In the genomic region with DNA sequence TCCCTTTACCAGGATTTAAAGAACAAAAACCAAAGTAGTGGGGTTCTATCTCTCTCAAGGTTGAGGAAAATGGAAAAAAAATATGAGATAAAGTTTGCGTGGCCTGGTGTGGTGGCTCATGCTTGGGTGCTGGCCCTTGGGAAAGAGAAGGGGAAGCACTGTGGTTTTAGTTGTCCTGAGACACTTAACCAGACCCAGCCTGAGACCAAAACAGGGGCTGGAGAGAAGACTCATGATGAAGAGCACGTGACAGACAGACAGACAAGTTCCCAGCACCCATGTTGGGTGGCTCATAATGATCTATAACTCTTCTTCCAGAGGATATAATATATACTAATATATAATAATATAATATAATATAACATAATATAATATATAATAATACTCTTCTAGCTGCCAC, we compare ENCODE assay signal across 34 mouse cellular contexts. TPM values are rescaled to one million over a fixed set of nuclear protein-coding genes. Genes with fewer than 3 reads are reported as not detected.
"Had no signal": no experiment of that assay in that cellular context is flagged by ENCODE, and none has a peak within 500 bp of the region (broad histone marks: within the 10 kb centered on the region; RNA-seq: fewer than 3 reads in every experiment).

No protein-coding gene starts in this region.

- H3K9me3 ChIP-seq: limb, embryonic 15.5 days; liver, embryonic 12.5 days; liver, embryonic 15.5 days; lung, embryonic 15.5 days; midbrain, embryonic 13.5 days; midbrain, embryonic 15.5 days had no signal

- H3K4me1 ChIP-seq: limb, embryonic 10.5 days; limb, embryonic 12.5 days; limb, embryonic 13.5 days; limb, embryonic 15.5 days; liver, embryonic 12.5 days; liver, embryonic 13.5 days; liver, embryonic 15.5 days; lung, embryonic 15.5 days; megakaryocyte, embryonic 14.5 days; midbrain, embryonic 13.5 days; midbrain, embryonic 15.5 days had no signal

- DNase-seq: left cerebral cortex, postnatal 4 days; liver; liver, embryonic 13.5 days; liver, postnatal 0 days; lung, adult 18-20 months; lung, adult 2 months; lung, embryonic 14.5 days; lung, postnatal 10 days; lung, postnatal 14 days; lung, postnatal 36 days; lung, postnatal 4 days; midbrain, embryonic 14.5 days had no signal

- H3K36me3 ChIP-seq: limb, embryonic 10.5 days; limb, embryonic 12.5 days; limb, embryonic 13.5 days; limb, embryonic 15.5 days; liver, embryonic 12.5 days; liver, embryonic 13.5 days; liver, embryonic 15.5 days; lung, embryonic 15.5 days; midbrain, embryonic 10.5 days; midbrain, embryonic 12.5 days; midbrain, embryonic 13.5 days; midbrain, embryonic 15.5 days had no signal

- H3K27me3 ChIP-seq: limb, embryonic 12.5 days; limb, embryonic 13.5 days; limb, embryonic 15.5 days; liver, embryonic 12.5 days; liver, embryonic 13.5 days; liver, embryonic 15.5 days; lung, embryonic 15.5 days; megakaryocyte, embryonic 14.5 days; midbrain, embryonic 12.5 days; midbrain, embryonic 13.5 days; midbrain, embryonic 15.5 days had no signal

- H3K27ac ChIP-seq: limb, embryonic 10.5 days; limb, embryonic 12.5 days; limb, embryonic 13.5 days; limb, embryonic 15.5 days; liver, embryonic 12.5 days; liver, embryonic 13.5 days; liver, embryonic 14.5 days; liver, embryonic 15.5 days; lung, embryonic 15.5 days; macrophage; midbrain, embryonic 10.5 days; midbrain, embryonic 12.5 days; midbrain, embryonic 13.5 days; midbrain, embryonic 15.5 days had no signal

- H3K9ac ChIP-seq: limb, embryonic 12.5 days; limb, embryonic 13.5 days; limb, embryonic 15.5 days; liver, embryonic 12.5 days; liver, embryonic 13.5 days; liver, embryonic 14.5 days; liver, embryonic 15.5 days; liver, postnatal 0 days; lung, embryonic 14.5 days; lung, embryonic 15.5 days; midbrain, embryonic 12.5 days; midbrain, embryonic 13.5 days; midbrain, embryonic 15.5 days had no signal

- H3K4me3 ChIP-seq: limb, embryonic 10.5 days; limb, embryonic 12.5 days; limb, embryonic 13.5 days; limb, embryonic 15.5 days; liver, embryonic 12.5 days; liver, embryonic 13.5 days; liver, embryonic 15.5 days; lung, embryonic 15.5 days; megakaryocyte, embryonic 14.5 days; midbrain, embryonic 10.5 days; midbrain, embryonic 12.5 days; midbrain, embryonic 13.5 days; midbrain, embryonic 15.5 days; myocyte had no signal

- H3K4me2 ChIP-seq: limb, embryonic 12.5 days; limb, embryonic 13.5 days; limb, embryonic 15.5 days; liver, embryonic 11.5 days; liver, embryonic 12.5 days; liver, embryonic 13.5 days; liver, embryonic 15.5 days; lung, embryonic 14.5 days; lung, embryonic 15.5 days; midbrain, embryonic 11.5 days; midbrain, embryonic 12.5 days; midbrain, embryonic 13.5 days; midbrain, embryonic 15.5 days had no signal

RNA-seq across cellular contexts. Expression of a gene that starts 22.2 kb away (rescaled TPM):
- total RNA-seq: megakaryocyte progenitor cell, adult 5-6 weeks; megakaryocyte, adult 5-6 weeks; megakaryocyte-erythroid progenitor cell, adult 5-6 weeks; monocyte, adult 5-6 weeks had no signal
- polyA plus RNA-seq: liver, adult 2 months; liver, embryonic 12.5 days; liver, embryonic 13.5 days; macrophage; myocyte had no signal
